Mouse (Mus musculus): ENCODE measurements around the gene Itsn1.

The Itsn1 gene

DNA sequence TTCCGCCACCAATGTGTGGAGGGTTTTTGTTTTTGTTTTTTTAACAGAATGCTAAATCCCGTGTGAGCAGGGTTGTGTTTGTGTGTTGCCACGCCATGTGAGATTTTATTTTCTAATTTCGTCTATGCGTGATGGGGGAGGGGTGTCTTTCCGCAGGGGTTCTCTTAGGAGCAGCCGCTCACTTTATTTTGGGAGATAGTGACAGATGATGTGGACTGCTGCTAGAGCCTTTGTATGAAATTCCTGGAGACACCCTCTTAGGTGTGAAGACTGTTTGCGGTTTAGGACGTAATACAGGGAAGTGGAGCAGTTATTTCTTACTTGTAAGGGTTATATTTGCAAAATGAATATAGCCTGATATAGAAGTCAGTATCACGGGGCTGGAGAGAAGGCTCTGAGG is 176.9 kb downstream of the Itsn1 start:
- no peak for DNase-seq (ENCODE audit: low spot score in 2 of 2)

DNA sequence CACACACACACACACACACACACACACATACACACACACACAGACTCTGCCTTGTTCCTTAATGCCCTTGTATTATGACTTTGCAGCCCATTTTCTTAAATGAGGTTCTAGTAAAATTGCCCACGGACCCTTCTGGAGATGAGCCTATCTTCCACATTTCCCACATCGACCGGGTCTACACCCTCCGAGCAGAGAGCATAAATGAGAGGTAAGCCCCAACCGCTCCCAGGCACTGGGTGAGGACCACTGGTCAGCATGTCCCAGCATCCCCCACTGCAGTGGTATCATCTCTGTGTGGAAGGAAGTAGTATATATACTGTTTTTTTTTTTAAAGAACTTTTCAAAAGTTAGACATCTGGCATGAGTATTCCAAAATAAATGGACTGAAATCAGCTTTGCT is 177.6 kb downstream of the Itsn1 start:
- DNase-seq (ENCODE audit: low spot score in 2 of 2), result no peak

DNA sequence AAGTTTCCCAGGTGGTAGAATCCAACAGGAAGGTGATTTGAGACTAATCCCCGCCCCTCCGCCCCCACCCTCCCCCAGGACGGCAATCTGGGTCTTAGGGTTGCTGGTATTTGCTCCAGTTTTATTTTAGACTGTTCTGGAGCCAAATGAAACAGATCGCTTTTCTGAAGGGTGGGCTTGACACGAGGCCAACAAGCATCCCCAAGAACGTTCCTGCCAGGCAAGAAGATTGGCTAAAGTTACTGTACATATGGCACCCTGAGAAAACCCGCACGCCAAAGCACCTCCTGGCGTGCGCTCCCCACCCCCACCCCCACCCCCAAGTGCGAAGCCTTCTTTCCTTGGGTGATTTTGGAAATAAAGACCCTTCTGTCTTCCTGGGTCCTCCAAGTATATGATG is 178.1 kb downstream of the Itsn1 start:
- no peak for DNase-seq (ENCODE audit: low spot score in 2 of 2)

DNA sequence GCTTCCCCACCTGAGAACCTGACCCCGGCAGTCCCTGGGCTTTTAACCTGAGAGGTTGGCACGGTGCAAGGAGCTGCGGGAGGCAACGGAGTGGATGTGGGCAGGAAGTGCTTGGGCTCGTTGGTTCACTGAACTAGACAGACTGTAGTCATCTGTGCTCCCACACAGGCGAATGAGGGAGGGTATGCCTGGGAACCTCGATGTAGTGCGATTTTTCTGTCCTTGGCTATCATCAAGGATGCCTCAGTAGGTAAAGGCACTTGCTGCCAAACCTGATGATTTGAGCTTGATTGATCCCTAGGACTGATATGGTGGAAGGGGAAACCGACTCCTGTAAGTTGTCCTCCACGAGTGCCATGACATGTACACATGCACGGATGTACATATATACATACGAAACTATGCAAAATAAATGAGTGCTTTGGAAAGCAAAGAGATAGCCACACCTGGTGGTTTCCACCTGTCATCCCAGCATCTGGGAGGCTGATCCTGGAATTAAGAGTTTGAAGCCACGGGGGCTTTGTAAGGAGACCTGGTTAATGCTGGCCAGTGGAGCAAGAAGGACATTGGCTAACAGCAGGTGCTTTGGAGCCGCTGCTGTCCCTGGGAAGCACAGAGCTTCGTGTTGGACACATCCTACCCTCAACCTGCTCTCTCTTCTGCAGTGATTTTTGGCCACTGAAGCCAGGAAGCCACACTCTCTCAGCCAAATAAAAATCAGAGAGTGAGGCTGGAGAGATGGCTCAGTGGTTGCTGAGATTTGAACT is 180.7 kb downstream of the Itsn1 start:
- DNase-seq (ENCODE audit: low spot score in 2 of 2), result no peak

DNA sequence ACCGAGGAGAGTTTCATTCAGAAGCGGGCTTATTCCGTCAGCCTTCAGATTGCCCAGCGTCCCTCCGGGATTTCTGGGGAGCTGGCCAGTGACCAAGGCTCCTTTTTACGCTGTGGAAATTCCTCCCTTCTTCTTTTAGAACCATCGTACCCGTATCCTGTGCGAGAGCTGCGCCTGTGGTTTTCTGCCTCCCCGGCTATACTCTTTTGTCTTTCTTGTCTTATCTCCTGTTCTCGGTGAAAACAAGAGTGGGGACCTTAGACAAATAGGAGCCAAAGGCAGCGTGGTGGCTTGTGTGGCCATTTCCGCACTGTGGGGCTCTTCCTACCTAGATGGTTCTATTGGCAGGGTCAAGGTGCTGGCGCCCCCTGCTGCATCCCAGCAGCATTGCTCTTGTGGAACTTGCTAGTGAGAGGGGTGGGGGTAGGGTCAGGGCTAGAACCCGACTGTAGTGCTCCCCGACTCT is 188.6 kb downstream of the Itsn1 start:
- DNase-seq (ENCODE audit: low spot score in 2 of 2), result peak; percentile 85 to 87

DNA sequence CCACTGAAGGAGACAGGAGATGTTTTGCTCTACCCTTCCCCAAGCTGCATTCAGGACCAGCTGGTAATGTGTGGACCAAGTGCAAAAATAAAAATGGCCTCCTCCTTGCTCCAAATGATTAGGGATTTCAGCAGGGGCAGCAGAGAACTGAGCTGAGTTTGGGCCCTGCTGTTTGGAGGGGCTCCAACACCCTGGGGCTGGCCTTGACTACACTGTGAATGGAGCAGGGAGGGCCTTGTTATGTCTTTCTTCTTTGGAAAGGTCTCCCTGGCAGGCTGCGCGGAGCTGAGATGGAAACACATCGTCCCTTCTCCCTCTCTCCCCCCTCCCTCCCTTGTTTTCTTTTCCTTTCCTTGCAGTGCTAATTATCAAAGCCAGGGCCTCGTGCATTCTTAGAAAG is 189.4 kb downstream of the Itsn1 start:
- DNase-seq (ENCODE audit: low spot score in 2 of 2), result peak in 1 of 2 experiments; percentile 31

DNA sequence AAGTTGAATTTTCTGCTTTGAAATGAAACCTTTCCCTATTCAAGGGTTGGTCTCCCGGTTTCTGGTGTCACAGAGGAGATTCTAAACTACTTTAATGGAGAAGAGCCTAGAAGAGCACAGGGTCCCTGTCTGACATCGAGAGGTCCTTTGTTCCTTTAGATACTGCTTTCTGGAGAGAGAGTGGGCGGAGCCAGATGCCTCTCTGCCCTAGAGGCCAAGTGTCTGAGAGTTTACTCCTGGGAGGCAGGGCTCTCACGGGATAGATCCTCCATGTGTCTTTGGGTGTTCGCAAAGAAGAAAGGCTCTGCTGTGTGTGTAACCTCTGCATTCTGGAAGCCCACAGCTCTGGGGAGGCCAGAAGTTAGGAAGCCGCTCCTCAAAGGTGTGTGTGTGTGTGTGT is 190.0 kb downstream of the Itsn1 start:
- DNase-seq (ENCODE audit: low spot score in 2 of 2), result no peak

DNA sequence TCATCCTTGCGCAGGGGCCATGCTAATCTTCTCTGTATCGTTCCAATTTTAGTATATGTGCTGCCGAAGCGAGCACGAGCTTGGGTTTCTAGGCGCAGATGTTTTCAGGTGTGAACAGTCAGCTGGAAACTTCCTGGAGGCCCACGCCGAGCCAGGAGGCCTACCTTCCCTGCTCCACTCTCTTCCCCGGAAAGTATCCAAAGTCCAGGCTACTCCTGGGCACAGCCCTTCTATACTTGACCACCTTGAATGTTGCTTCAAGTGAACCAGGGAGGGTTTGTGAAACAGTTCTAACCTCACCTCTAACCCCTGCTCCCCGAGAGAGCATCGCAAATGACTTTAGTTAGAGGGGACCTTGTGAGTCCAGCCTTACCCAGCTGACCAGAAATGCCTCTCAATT is 192.3 kb downstream of the Itsn1 start:
- DNase-seq (ENCODE audit: low spot score in 2 of 2), result no peak

DNA sequence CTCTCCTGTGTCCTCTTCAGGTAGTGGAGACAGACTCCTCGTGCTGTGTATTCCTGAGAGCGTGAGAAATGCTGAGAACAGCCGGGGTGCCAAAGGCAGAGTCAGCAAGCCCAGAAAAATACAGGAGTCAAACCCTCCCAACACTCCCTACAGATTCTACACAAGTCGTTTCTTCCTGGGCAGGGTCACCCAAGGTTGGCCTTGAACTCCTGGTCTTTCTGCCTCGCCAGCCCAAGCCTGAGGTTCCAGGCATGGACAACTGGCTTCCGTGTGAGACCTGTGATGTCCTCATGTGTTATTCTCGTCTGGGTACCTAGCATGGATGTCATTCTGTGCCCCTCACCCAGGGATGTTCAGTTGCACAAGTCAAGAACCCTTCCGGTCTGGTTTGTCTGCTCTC is 193.9 kb downstream of the Itsn1 start:
- no peak for DNase-seq (ENCODE audit: low spot score in 2 of 2)

DNA sequence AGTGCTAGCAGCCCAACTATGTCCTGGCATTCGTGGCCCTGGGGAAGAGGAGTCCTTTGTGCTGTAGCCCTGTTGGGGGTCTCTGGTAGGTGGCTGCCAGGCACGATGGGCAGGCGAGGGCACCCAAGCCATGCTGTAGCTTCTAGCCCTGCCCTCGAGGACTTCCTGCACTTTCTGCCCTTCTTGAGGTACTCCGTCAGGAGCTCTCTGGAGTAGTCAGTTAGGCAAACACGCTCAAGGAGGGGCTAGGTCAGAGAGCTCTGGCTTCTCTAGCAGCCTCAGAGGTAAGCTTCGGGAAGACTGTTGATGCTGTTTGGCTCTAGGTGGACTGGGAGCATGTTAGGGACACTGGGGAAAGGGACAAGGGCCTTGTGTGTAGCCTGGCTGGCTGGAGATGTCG is 195.3 kb downstream of the Itsn1 start:
- no peak for DNase-seq (ENCODE audit: low spot score in 2 of 2)

DNA sequence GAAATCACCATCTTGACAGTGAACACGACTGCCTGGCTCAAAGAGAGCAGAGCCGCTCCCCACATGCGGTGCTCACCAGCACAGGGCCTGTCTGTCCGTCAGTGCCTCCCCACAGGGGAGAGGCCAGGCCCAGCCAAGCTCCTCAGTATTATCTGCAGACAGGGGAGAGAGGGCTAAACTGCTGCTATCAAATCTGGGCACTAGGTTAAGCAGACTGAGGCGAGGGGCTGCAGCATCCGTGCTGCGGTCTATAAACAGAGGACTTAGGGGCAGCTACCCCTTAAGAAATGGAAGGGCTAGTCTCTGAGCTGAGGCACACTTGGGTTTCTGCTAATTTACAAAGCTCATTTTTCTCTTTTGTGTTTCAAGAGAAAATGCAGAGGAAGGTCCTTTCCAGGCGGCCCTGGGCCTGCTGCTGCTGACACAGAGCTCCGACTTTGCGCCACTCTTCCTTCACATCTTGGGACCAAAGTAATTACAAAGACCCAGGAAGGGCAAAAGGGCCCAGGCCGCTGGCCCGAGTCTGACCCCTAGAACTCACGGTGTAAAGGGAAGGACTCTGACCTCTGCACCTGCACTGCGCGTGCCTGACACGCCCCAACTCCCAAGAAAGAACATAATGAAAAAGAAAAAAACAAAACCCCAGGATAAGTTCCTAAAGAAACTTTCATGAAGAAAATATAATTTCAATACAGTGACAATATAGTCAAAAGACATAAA is 199.0 kb downstream of the Itsn1 start:
- no peak for DNase-seq (ENCODE audit: low spot score in 2 of 2)

DNA sequence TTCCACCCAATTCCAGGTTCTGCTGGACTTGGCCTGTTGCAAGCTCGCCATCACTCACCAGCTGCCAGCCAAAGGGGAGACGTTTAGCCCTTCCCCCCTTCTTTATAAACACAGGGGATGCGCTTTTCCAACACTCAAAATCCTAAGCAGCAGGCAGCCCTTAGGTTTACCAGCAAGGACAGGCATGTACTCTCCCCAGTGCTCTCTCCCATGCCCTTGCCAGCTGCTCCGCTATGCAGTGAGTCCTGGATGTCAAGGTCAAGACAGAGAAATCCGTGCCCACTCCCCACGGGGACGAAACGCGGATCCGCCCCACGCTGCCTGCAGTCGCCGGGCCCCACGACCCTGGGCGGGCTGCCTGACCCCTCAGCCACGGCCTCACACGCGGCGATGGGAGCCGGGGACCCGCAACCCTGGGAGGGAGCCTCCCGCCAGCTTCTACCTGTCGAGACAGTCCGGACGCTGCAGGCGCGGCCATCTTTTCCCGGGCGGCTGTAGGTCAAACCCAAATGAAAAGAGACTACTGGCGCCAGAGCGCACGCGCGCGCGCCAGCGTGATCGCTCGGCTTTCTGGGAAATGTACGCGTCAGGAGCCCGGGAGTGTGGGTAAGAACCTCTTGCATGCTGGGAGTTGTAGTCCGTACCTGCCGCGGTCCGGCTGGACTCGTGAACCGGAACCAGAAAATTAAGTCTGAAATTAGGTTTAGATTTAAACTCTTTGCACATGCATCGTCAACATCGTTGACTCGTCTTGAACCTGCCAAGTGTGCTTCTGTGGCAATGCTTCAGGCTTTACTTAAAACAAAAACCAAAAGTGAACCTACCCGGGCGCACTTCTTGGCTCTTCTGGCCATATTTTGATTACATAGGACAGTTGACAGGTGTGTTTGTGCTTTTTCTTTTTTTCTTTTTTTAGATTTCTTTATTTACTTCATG is 202.3 kb downstream of the Itsn1 start:
- peak; percentile 64 to 87 for DNase-seq (ENCODE audit: low spot score in 2 of 2)

DNA sequence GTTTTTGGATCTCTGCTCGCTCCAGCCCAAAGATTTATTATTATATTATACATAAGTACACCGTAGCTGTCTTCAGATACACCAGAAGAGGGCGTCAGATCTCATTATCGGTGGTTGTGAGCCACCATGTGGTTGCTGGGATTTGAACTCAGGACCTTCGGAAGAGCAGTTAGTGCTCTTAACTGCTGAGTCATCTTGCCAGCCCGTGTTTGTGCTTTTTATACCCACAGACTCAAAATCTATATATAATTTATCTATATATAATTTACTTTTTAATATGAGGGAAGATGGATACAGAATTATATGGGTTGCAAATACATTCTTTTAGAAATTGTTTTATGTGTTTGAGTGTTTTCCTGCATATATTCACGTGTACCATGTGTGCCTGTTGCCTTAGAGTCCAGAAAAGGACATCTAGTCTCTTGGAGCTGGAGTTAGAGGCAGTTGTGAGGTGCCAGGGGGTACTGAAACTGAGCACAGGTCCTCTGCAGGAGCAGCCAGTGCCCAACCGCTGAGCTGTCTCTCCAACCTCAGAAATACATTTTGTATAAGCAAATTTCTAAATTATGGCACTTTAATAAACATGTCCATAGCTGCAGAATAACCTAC is 203.1 kb downstream of the Itsn1 start:
- DNase-seq (ENCODE audit: low spot score in 2 of 2), result no peak

DNA sequence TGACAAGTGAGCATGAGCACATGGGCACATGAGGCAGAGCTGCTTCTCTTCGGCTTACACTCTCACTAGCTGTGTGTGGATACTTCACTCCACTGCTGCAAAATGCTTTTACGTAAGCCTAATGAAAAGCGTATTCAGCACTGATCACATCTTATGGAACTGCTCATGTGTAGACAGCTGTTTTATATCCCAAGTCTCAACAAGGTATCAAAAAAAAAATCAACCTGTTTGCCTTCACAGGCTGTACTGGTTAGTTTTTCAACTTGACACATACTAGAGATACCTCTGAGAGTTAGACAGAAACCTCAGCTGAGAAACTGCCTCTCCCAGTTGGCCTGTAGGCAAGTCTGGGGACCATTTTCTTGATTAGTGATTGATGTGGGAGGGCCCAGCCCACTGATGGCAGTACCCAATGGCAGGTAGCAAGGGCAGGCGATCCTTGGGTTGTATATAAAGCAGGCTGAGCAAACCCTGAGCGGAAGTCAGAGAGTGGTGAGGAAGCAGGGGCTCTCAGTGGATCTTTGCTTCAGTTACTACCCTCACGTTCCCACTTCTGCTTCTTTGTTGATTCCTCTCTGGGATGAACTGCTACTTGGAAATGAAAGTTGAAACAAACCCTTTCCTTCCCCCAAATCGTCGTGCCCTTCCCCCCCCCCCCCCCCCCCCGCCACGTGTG is 203.9 kb downstream of the Itsn1 start:
- no peak for DNase-seq (ENCODE audit: low spot score in 2 of 2)

DNA sequence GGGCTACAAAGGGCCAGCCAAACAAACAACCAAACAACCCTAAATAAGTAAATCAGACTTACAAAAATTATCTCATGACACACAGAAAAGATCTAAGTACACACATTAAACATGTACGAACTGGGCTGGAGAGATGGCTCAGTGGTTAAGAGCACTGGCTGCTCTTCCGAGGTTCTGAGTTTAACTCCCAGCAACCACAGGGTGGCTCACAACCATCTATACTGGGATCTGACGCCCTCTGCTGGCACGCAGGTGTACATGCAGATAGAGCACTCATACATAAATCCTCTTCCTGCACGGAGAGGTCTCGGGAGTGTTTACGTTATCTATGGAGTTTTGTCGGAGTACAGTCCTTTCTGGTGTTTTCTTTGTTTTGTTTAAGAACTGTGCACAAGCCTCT is 206.0 kb downstream of the Itsn1 start:
- DNase-seq (ENCODE audit: low spot score in 2 of 2), result peak in 1 of 2 experiments; percentile 64

DNA sequence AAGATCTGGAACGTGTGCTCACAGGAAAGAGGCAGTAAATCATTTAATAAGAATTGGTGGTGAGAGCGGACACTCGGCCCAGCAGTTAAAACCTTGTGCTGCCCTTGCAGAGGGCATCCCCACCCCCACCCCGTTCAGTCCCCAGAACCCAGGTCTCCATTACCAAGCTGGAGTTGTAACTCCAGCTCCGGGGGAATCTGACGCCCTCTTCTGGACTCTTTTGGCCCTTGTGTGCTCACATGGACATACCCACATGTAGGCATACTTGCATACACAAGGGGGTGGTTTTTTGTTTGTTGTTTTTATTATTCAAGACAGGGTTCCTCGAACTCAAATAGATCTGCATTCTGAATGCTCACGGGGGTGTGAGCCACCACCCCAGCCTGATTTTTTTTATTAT is 206.6 kb downstream of the Itsn1 start:
- DNase-seq (ENCODE audit: low spot score in 2 of 2), result no peak

DNA sequence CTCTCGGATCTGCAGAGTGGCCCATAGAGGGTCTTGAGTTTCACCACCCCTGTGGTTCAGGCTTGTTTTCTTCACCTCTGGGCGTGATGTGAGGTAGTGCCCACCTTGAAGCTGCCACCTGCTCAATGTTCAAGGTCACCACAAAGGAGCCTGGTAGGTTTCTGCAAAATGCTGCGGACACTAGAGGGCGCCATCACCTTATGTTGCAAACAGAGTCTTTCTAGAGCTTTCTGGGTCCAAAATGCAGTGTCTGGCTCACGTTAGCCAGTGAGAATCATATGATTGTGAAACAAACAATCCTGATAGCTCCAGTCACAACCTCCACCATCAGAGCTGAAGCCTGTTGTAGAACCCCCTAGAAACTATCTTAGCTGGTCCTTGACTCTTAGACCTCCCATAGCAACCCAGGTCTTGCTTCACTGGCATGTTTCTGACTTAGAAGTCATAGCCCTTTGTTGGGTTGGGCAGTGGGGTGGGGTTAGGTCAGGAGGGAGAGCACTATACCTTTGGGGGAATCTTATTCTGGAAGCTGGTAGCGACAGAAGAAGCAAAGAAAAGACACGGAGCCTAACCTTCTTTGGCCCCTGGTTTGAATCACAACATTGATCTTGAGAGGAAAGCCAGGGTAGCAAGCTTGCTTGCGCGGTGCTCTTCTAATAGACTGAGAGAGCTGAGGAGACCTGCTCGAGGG is 207.4 kb downstream of the Itsn1 start:
- peak; percentile 84 to 91 for DNase-seq (ENCODE audit: low spot score in 2 of 2)

DNA sequence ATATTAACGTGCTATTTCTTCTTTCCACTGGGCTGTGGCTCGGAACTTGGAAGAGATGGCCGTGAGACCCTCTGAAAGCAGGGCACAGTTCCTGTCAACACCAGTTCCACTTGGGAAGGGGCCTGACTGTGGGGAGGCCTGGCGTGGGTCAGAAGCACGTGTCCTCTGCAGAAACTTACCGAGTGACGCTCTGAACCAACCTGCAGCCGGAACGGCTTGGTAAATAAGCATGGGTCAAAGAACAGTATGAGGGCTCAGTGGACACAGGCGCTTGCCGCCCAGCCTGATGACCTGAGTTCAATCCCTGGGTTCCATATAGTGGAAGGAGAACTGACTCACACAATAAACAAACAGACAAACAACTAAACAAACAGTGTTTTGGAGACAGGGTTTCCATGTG is 208.2 kb downstream of the Itsn1 start:
- no peak for DNase-seq (ENCODE audit: low spot score in 2 of 2)

DNA sequence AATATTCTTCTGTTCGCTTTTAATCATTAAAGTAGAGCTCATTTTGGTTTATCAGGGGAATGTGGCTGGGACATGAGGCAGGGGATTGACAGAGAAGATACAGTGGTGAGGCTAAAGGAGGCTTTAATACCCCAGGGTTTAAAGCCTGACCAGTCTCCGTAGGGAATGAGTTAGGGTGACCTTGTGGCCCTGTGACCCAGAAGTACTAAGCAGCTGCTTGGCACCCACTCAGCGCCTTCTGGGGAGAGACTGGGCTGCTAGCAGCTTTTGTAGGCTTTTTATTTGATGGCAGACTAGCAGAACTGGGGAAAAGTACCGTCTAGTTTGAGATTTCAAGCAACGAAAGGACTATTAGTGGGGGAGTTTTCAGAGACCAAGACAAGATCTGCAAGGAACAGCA is 209.1 kb downstream of the Itsn1 start:
- no peak for DNase-seq (ENCODE audit: low spot score in 2 of 2)

DNA sequence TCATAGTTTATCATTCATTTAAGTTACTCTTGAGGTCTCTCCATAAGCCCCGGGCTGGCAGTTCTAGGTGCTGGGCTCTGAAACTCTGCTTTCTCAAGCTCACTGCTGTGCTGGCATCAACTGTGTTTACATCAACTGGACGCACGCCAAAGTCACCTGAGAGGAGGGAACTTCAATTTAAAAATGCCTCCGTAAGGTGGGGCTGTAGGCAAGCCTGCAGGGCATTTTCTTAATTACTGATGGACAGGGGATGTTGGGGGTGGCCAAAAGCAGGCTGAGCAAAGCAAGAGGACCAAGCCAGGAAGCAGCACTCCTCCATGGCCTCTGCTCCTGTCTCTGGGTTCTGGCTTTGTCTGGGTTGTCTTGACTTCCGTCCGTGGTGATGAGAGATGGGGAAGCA is 211.6 kb downstream of the Itsn1 start:
- no peak for DNase-seq (ENCODE audit: low spot score in 2 of 2)

DNA sequence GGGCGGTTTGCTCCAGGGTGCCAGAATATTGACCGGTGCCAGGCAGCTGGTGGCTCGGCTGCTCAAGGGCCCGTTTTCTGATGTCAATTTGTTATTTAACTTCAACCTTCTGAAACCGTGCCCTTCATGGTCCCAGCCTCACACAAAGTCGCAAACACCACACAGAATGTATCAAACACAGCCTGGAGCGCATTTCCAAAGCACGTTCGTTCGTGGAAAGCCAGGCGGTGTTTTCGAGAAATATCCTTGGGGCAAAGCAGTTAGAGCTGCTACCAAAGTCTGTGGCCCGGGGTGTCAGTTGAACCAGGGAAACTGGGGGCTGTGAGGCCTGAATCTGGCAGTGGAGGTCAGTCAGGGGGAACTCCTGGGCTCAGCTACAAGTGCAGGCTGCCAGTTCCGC is 213.1 kb downstream of the Itsn1 start:
- no peak for DNase-seq (ENCODE audit: low spot score in 2 of 2)
